Mouse (Mus musculus) forebrain, embryonic 10.5 days (tissue): Measurements from ENCODE around the gene Arcn1. TPM values are rescaled to one million over a fixed set of nuclear protein-coding genes. Genes with fewer than 3 reads are reported as not detected.
"Not testable (repeated sequence)": the region's sequence is repeated elsewhere in the genome, so short reads cannot be mapped to it uniquely, and the experiment has no call there.

Experiments used
- DNase-seq: peaks from one replicate; pipeline ENCODE4 v3.0.0-alpha.2; 2017; ENCODE audit warnings: low spot score; ENCODE audit errors: extremely low spot score
- H3K27ac ChIP-seq: fragments of 300-500 bp; sonication (generic); 2 replicates; pipeline ENCODE4 v1.5.1; 2016; ENCODE audit warnings: mild to moderate bottlenecking
- H3K27me3 ChIP-seq: fragments of 300-500 bp; sonication (generic); 2 replicates; pipeline ENCODE4 v1.6.1; 2016; ENCODE audit warnings: mild to moderate bottlenecking; ENCODE audit not compliant: poor library complexity, severe bottlenecking
- H3K36me3 ChIP-seq: fragments of 300-500 bp; sonication (generic); replicated peaks from 2 replicates; pipeline ENCODE4 v1.6.1; 2016; ENCODE audit warnings: mild to moderate bottlenecking, moderate library complexity
- H3K4me1 ChIP-seq: fragments of 300-500 bp; sonication (generic); 2 replicates; pipeline ENCODE4 v1.6.1; 2016
- H3K4me3 ChIP-seq: fragments of 300-500 bp; sonication (generic); 2 replicates; pipeline ENCODE4 v1.5.1; 2016; ENCODE audit warnings: mild to moderate bottlenecking, moderate library complexity
- H3K9me3 ChIP-seq: fragments of 300-500 bp; sonication (generic); 2 replicates; pipeline ENCODE4 v1.6.1; 2016; ENCODE audit warnings: mild to moderate bottlenecking, moderate library complexity
- WGBS: fragments of 180-500 bp; shearing (Covaris S2); methylation state at CpG from one replicate; pipeline ENCODE4 v1.1.7; 2016; 5-methylcytosine and 5-hydroxymethylcytosine counted together
- polyA plus RNA-seq: library from polyadenylated mRNA; unstranded; fragments of >200 nt; fragmentation: Nextera tagmentation; extraction: Ambion mirVana; gene quantifications from 2 replicates; pipeline ENCODE4 v1.2.1, GENCODE M21; 2016

The Arcn1 gene
- polyA plus RNA-seq, 1 experiment from 2014 or later: 159 TPM

- Histone ChIP-seq H3K36me3 (peaks cover 48% of the 10 kb centered on the region), H3K9me3 (no peaks in the 10 kb centered on the region), H3K27me3 (peaks cover 8% of the 10 kb centered on the region), H3K27ac (no peak overlapping the region), H3K4me1 (no peaks in the 10 kb centered on the region), H3K4me3 (no peak overlapping the region)
- DNase-seq: no peak
- WGBS: 78% methylated on average over 9 of the region's 9 CpGs
These were observed 25.2 kb upstream of the Arcn1 start for GRCm38 (mm10) chr9:44792842-44793241.

- peak overlapping the region; percentile 85 for H3K4me3 ChIP-seq
- H3K27me3 ChIP-seq: no peaks in the 10 kb centered on the region
- peak overlapping the region; percentile 90 for H3K27ac ChIP-seq
- H3K36me3 ChIP-seq: peaks cover 22% of the 10 kb centered on the region
- WGBS: under 1% methylated on average over 41 of the region's 41 CpGs
- no peaks in the 10 kb centered on the region for H3K9me3 ChIP-seq
- H3K4me1 ChIP-seq: peaks cover 9% of the 10 kb centered on the region
- peak; percentile 91 for DNase-seq
These were observed 5.4 kb upstream of the Arcn1 start for GRCm38 (mm10) chr9:44772750-44773651.

GRCm38 (mm10) chr9:44772392-44772749 is 4.7 kb upstream of the Arcn1 start:
- Histone ChIP-seq H3K4me3 (peak overlapping the region; percentile 85), H3K9me3 (no peaks in the 10 kb centered on the region), H3K36me3 (peaks cover 23% of the 10 kb centered on the region), H3K27ac (0 out of 2 replicates have a peak overlapping the region, but pooled peaks have one; percentile 90), H3K27me3 (no peaks in the 10 kb centered on the region), H3K4me1 (peaks cover 9% of the 10 kb centered on the region)
- no peak for DNase-seq
- 22% methylated on average over 5 of the region's 5 CpGs for WGBS

GRCm38 (mm10) chr9:44771376-44771775 is 3.7 kb upstream of the Arcn1 start:
- no peaks in the 10 kb centered on the region for H3K9me3 ChIP-seq
- DNase-seq: no peak
- no peaks in the 10 kb centered on the region for H3K27me3 ChIP-seq
- 88% methylated on average over 5 of the region's 5 CpGs for WGBS
- H3K36me3 ChIP-seq: peaks cover 22% of the 10 kb centered on the region
- H3K4me1 ChIP-seq: peaks cover 16% of the 10 kb centered on the region
- H3K4me3 ChIP-seq: no peak overlapping the region
- no peak overlapping the region for H3K27ac ChIP-seq

- not testable (repeated sequence) for H3K36me3 ChIP-seq, H3K9me3 ChIP-seq, H3K27me3 ChIP-seq, DNase-seq
- H3K27ac ChIP-seq: peak overlapping the region; percentile 48; the same call in 1 of the 2 replicates
- WGBS: 48% methylated on average over 8 of the region's 9 CpGs
- peaks cover 17% of the 10 kb centered on the region for H3K4me1 ChIP-seq
- peak overlapping the region; percentile 90 for H3K4me3 ChIP-seq
These were observed 367 bp upstream of the Arcn1 start for GRCm38 (mm10) chr9:44768029-44768394.

- DNase-seq: no peak
- Histone ChIP-seq H3K9me3 (no peaks in the 10 kb centered on the region), H3K27me3 (no peaks in the 10 kb centered on the region), H3K4me3 (no peak overlapping the region), H3K27ac (no peak overlapping the region), H3K4me1 (peaks cover 4% of the 10 kb centered on the region), H3K36me3 (peaks cover 56% of the 10 kb centered on the region)
- WGBS: 94% methylated on average over 2 of the region's 2 CpGs
These were observed 6.8 kb downstream of the Arcn1 start for GRCm38 (mm10) chr9:44760873-44761272.

GRCm38 (mm10) chr9:44748473-44748872 is 19.2 kb downstream of the Arcn1 start:
- Histone ChIP-seq H3K36me3 (peaks cover 100% of the 10 kb centered on the region), H3K27me3 (no peaks in the 10 kb centered on the region), H3K9me3 (no peaks in the 10 kb centered on the region), H3K4me1 (no peaks in the 10 kb centered on the region), H3K4me3 (no peak overlapping the region), H3K27ac (no peak overlapping the region)
- 94% methylated on average over 7 of the region's 7 CpGs for WGBS
- no peak for DNase-seq

GRCm38 (mm10) chr9:44747341-44747740 is 20.3 kb downstream of the Arcn1 start:
- H3K36me3 ChIP-seq: peaks cover 100% of the 10 kb centered on the region
- H3K9me3 ChIP-seq: no peaks in the 10 kb centered on the region
- no peaks in the 10 kb centered on the region for H3K4me1 ChIP-seq
- H3K27ac ChIP-seq: no peak overlapping the region
- no peak overlapping the region for H3K4me3 ChIP-seq
- DNase-seq: no peak
- WGBS: 93% methylated on average over 3 of the region's 3 CpGs
- no peaks in the 10 kb centered on the region for H3K27me3 ChIP-seq

GRCm38 (mm10) chr9:44746666-44747065 is 21.0 kb downstream of the Arcn1 start:
- H3K36me3 ChIP-seq: peaks cover 99% of the 10 kb centered on the region
- no peaks in the 10 kb centered on the region for H3K4me1 ChIP-seq
- no peaks in the 10 kb centered on the region for H3K27me3 ChIP-seq
- no peak overlapping the region for H3K27ac ChIP-seq
- WGBS: 97% methylated on average over 3 of the region's 3 CpGs
- DNase-seq: no peak
- H3K4me3 ChIP-seq: no peak overlapping the region
- H3K9me3 ChIP-seq: no peaks in the 10 kb centered on the region

GRCm38 (mm10) chr9:44745371-44745770 is 22.3 kb downstream of the Arcn1 start:
- no peak for DNase-seq
- Histone ChIP-seq H3K9me3 (no peaks in the 10 kb centered on the region), H3K4me3 (no peak overlapping the region), H3K27ac (no peak overlapping the region), H3K27me3 (no peaks in the 10 kb centered on the region), H3K36me3 (peaks cover 98% of the 10 kb centered on the region), H3K4me1 (no peaks in the 10 kb centered on the region)
- WGBS: 94% methylated on average over 7 of the region's 7 CpGs

- no peak for DNase-seq
- H3K27me3 ChIP-seq: peaks cover 9% of the 10 kb centered on the region
- 77% methylated on average over 1 of the region's 1 CpGs for WGBS
- peaks cover 52% of the 10 kb centered on the region for H3K36me3 ChIP-seq
- H3K27ac ChIP-seq: no peak overlapping the region
- H3K4me1 ChIP-seq: peaks cover 15% of the 10 kb centered on the region
- H3K4me3 ChIP-seq: no peak overlapping the region
- H3K9me3 ChIP-seq: no peaks in the 10 kb centered on the region
These were observed 26.9 kb downstream of the Arcn1 start for GRCm38 (mm10) chr9:44740663-44741192.

- Histone ChIP-seq H3K4me3 (no peak overlapping the region), H3K9me3 (no peaks in the 10 kb centered on the region), H3K36me3 (peaks cover 18% of the 10 kb centered on the region), H3K27ac (peak overlapping the region; percentile 56; the same call in 1 of the 2 replicates), H3K27me3 (peaks cover 33% of the 10 kb centered on the region), H3K4me1 (peaks cover 47% of the 10 kb centered on the region)
- 69% methylated on average over 8 of the region's 8 CpGs for WGBS
- DNase-seq: no peak
These were observed 30.2 kb downstream of the Arcn1 start for GRCm38 (mm10) chr9:44737240-44737949.

- H3K4me1 ChIP-seq: peaks cover 47% of the 10 kb centered on the region
These were observed 31.3 kb downstream of the Arcn1 start for GRCm38 (mm10) chr9:44736301-44736700.

More at GRCm38 (mm10) chr9:44736301-44736700, 31.3 kb downstream of the Arcn1 start:
- Histone ChIP-seq H3K36me3 (peaks cover 8% of the 10 kb centered on the region), H3K27me3 (peaks cover 37% of the 10 kb centered on the region), H3K9me3 (no peaks in the 10 kb centered on the region), H3K27ac (0 out of 2 replicates have a peak overlapping the region, but pooled peaks have one; percentile 85), H3K4me3 (no peak overlapping the region)
- no peak for DNase-seq
- 73% methylated on average over 2 of the region's 2 CpGs for WGBS
